Mouse (Mus musculus): ENCODE data around the gene Snn. TPM values are rescaled to one million over a fixed set of nuclear protein-coding genes. Genes with fewer than 3 reads are reported as not detected.
A peak's percentile ranks its signal among the peaks of the same experiment; 100 is the strongest.

Snn gene
- polyA plus RNA-seq, 1 experiment from 2014 or later: 171 TPM

- WGBS: 86% methylated on average over 3 of the region's 3 CpGs
- no peak overlapping the region for H3K4me2 ChIP-seq (replicated peaks)
- H3K9ac ChIP-seq (replicated peaks): no peak overlapping the region
- 0 out of 2 replicates have a peak, but pooled peaks cover 4% of the 10 kb centered on the region for H3K4me1 ChIP-seq
- ATAC-seq (replicated peaks): no peak
- no peaks in the 10 kb centered on the region for H3K9me3 ChIP-seq
- H3K36me3 ChIP-seq: no peaks in the 10 kb centered on the region
- no peaks in the 10 kb centered on the region for H3K27me3 ChIP-seq
- no peak overlapping the region for H3K27ac ChIP-seq (replicated peaks)
- H3K4me3 ChIP-seq: no peak overlapping the region
These were observed 35.9 kb upstream of the Snn start for GRCm38 (mm10) chr16:11024841-11025240.

GRCm38 (mm10) chr16:11028206-11028605, 32.5 kb upstream of the Snn start:
- Histone ChIP-seq H3K4me1 (no peaks in the 10 kb centered on the region), H3K36me3 (no peaks in the 10 kb centered on the region), H3K27me3 (no peaks in the 10 kb centered on the region), H3K27ac (replicated peaks) (no peak overlapping the region), H3K9me3 (no peaks in the 10 kb centered on the region), H3K4me2 (replicated peaks) (no peak overlapping the region), H3K9ac (replicated peaks) (no peak overlapping the region), H3K4me3 (no peak overlapping the region)
- ATAC-seq (replicated peaks): no peak
- WGBS: 71% methylated on average over 7 of the region's 7 CpGs

GRCm38 (mm10) chr16:11030844-11031243, 29.9 kb upstream of the Snn start:
- whole genome bisulfite sequencing: 92% methylated on average over 4 of the region's 4 CpGs
- H3K27ac ChIP-seq (replicated peaks): no peak overlapping the region
- no peak for ATAC-seq (replicated peaks)

GRCm38 (mm10) chr16:11031320-11031719, 29.4 kb upstream of the Snn start:
- Histone ChIP-seq H3K27me3 (no peaks in the 10 kb centered on the region), H3K4me1 (no peaks in the 10 kb centered on the region), H3K27ac (replicated peaks) (no peak overlapping the region), H3K9me3 (no peaks in the 10 kb centered on the region), H3K36me3 (no peaks in the 10 kb centered on the region), H3K9ac (replicated peaks) (no peak overlapping the region), H3K4me3 (no peak overlapping the region), H3K4me2 (replicated peaks) (no peak overlapping the region)
- ATAC-seq (replicated peaks): no peak
- 78% methylated on average over 3 of the region's 3 CpGs for WGBS

More at GRCm38 (mm10) chr16:11030844-11031243, 29.9 kb upstream of the Snn start:
- Histone ChIP-seq H3K4me1 (no peaks in the 10 kb centered on the region), H3K9ac (replicated peaks) (no peak overlapping the region), H3K4me3 (no peak overlapping the region), H3K36me3 (no peaks in the 10 kb centered on the region), H3K4me2 (replicated peaks) (no peak overlapping the region), H3K9me3 (no peaks in the 10 kb centered on the region), H3K27me3 (no peaks in the 10 kb centered on the region)

GRCm38 (mm10) chr16:11034193-11034803, 26.4 kb upstream of the Snn start:
- peak; percentile 57 for ATAC-seq (replicated peaks)
- Histone ChIP-seq H3K36me3 (no peaks in the 10 kb centered on the region), H3K9ac (replicated peaks) (no peak overlapping the region), H3K4me1 (no peaks in the 10 kb centered on the region), H3K4me3 (no peak overlapping the region), H3K27me3 (no peaks in the 10 kb centered on the region), H3K27ac (replicated peaks) (no peak overlapping the region), H3K4me2 (replicated peaks) (no peak overlapping the region), H3K9me3 (no peaks in the 10 kb centered on the region)
- 2% methylated on average over 4 of the region's 4 CpGs for WGBS

GRCm38 (mm10) chr16:11035273-11035672, 25.5 kb upstream of the Snn start:
- H3K4me1 ChIP-seq: no peaks in the 10 kb centered on the region
- H3K27ac ChIP-seq (replicated peaks): no peak overlapping the region
- H3K36me3 ChIP-seq: no peaks in the 10 kb centered on the region
- no peak overlapping the region for H3K9ac ChIP-seq (replicated peaks)
- WGBS: 81% methylated on average over 9 of the region's 9 CpGs
- H3K27me3 ChIP-seq: no peaks in the 10 kb centered on the region
- H3K4me3 ChIP-seq: no peak overlapping the region
- ATAC-seq (replicated peaks): no peak
- no peak overlapping the region for H3K4me2 ChIP-seq (replicated peaks)
- H3K9me3 ChIP-seq: no peaks in the 10 kb centered on the region

GRCm38 (mm10) chr16:11035790-11036431, 24.8 kb upstream of the Snn start:
- H3K9ac ChIP-seq (replicated peaks): no peak overlapping the region
- H3K4me3 ChIP-seq: no peak overlapping the region
- H3K4me1 ChIP-seq: no peaks in the 10 kb centered on the region
- no peaks in the 10 kb centered on the region for H3K36me3 ChIP-seq
- H3K4me2 ChIP-seq (replicated peaks): no peak overlapping the region
- H3K27ac ChIP-seq (replicated peaks): no peak overlapping the region
- no peaks in the 10 kb centered on the region for H3K9me3 ChIP-seq
- no peaks in the 10 kb centered on the region for H3K27me3 ChIP-seq
- ATAC-seq (replicated peaks): peak; percentile 70
- WGBS: 25% methylated on average over 15 of the region's 15 CpGs

GRCm38 (mm10) chr16:11040603-11041002, 20.1 kb upstream of the Snn start:
- ATAC-seq (replicated peaks): no peak

GRCm38 (mm10) chr16:11043239-11043638, 17.5 kb upstream of the Snn start:
- H3K27me3 ChIP-seq: no peaks in the 10 kb centered on the region
- no peak overlapping the region for H3K4me2 ChIP-seq (replicated peaks)
- H3K36me3 ChIP-seq: no peaks in the 10 kb centered on the region
- 89% methylated on average over 5 of the region's 5 CpGs for WGBS
- no peaks in the 10 kb centered on the region for H3K9me3 ChIP-seq
- no peaks in the 10 kb centered on the region for H3K4me1 ChIP-seq
- no peak for ATAC-seq (replicated peaks)
- H3K9ac ChIP-seq (replicated peaks): no peak overlapping the region
- no peak overlapping the region for H3K27ac ChIP-seq (replicated peaks)
- no peak overlapping the region for H3K4me3 ChIP-seq

More at GRCm38 (mm10) chr16:11040603-11041002, 20.1 kb upstream of the Snn start:
- Histone ChIP-seq H3K27ac (replicated peaks) (no peak overlapping the region), H3K4me3 (no peak overlapping the region), H3K27me3 (no peaks in the 10 kb centered on the region), H3K36me3 (no peaks in the 10 kb centered on the region), H3K4me2 (replicated peaks) (no peak overlapping the region), H3K9ac (replicated peaks) (no peak overlapping the region), H3K9me3 (no peaks in the 10 kb centered on the region), H3K4me1 (no peaks in the 10 kb centered on the region)
- 77% methylated on average over 2 of the region's 2 CpGs for WGBS

- no peaks in the 10 kb centered on the region for H3K4me1 ChIP-seq
- H3K27ac ChIP-seq (replicated peaks): no peak overlapping the region
- no peaks in the 10 kb centered on the region for H3K36me3 ChIP-seq
- H3K27me3 ChIP-seq: no peaks in the 10 kb centered on the region
- H3K9me3 ChIP-seq: no peaks in the 10 kb centered on the region
- no peak overlapping the region for H3K4me2 ChIP-seq (replicated peaks)
- no peak overlapping the region for H3K4me3 ChIP-seq
- no peak overlapping the region for H3K9ac ChIP-seq (replicated peaks)
- no peak for ATAC-seq (replicated peaks)
- 86% methylated on average over 7 of the region's 7 CpGs for WGBS
These were observed 14.3 kb upstream of the Snn start for GRCm38 (mm10) chr16:11046437-11046836.

GRCm38 (mm10) chr16:11047130-11047529, 13.6 kb upstream of the Snn start:
- Histone ChIP-seq H3K9ac (replicated peaks) (no peak overlapping the region), H3K27ac (replicated peaks) (no peak overlapping the region), H3K36me3 (no peaks in the 10 kb centered on the region), H3K9me3 (no peaks in the 10 kb centered on the region), H3K4me1 (no peaks in the 10 kb centered on the region), H3K4me2 (replicated peaks) (no peak overlapping the region), H3K27me3 (no peaks in the 10 kb centered on the region), H3K4me3 (no peak overlapping the region)
- ATAC-seq (replicated peaks): no peak
- WGBS: 89% methylated on average over 7 of the region's 7 CpGs

GRCm38 (mm10) chr16:11050226-11050625, 10.5 kb upstream of the Snn start:
- no peaks in the 10 kb centered on the region for H3K27me3 ChIP-seq
- no peak overlapping the region for H3K27ac ChIP-seq (replicated peaks)
- H3K36me3 ChIP-seq: no peaks in the 10 kb centered on the region
- H3K4me1 ChIP-seq: no peaks in the 10 kb centered on the region
- H3K9me3 ChIP-seq: no peaks in the 10 kb centered on the region
- no peak overlapping the region for H3K4me3 ChIP-seq
- H3K4me2 ChIP-seq (replicated peaks): no peak overlapping the region
- H3K9ac ChIP-seq (replicated peaks): no peak overlapping the region
- no peak for ATAC-seq (replicated peaks)
- 72% methylated on average over 2 of the region's 2 CpGs for WGBS

- H3K36me3 ChIP-seq: no peaks in the 10 kb centered on the region
- 89% methylated on average over 11 of the region's 11 CpGs for WGBS
- H3K4me2 ChIP-seq (replicated peaks): no peak overlapping the region
- H3K9me3 ChIP-seq: no peaks in the 10 kb centered on the region
- no peak overlapping the region for H3K4me3 ChIP-seq
- no peaks in the 10 kb centered on the region for H3K27me3 ChIP-seq
- no peak overlapping the region for H3K27ac ChIP-seq (replicated peaks)
- H3K4me1 ChIP-seq: no peaks in the 10 kb centered on the region
- no peak for ATAC-seq (replicated peaks)
- H3K9ac ChIP-seq (replicated peaks): no peak overlapping the region
These were observed 9.6 kb upstream of the Snn start for GRCm38 (mm10) chr16:11051134-11051533.

Data from forebrain, embryonic 15.5 days (tissue).